Mouse (Mus musculus) midbrain, embryonic 16.5 days (tissue): ENCODE measurements at regions not wholly inside any gene's neighbourhood (a gene's known extent, or its start where the extent isn't known, plus 50 kb on each side); places are given as distances from the start of the nearest gene placed in this dataset.
"Not testable (repeated sequence)": the region's sequence is repeated elsewhere in the genome, so short reads cannot be mapped to it uniquely, and the experiment has no call there.

Experiments
- ATAC-seq: fragments of 200-750 bp; cut with Nextera tagmentation; 2 replicates; pipeline ENCODE4 v1.8.0; 2017; ENCODE audit warnings: moderate TSS enrichment
- H3K27ac ChIP-seq: fragments of 300-500 bp; sonication (generic); 2 replicates; pipeline ENCODE4 v1.5.1; 2014; ENCODE audit warnings: mild to moderate bottlenecking, low read length, mixed read lengths
- H3K27me3 ChIP-seq: fragments of 300-500 bp; sonication (generic); 2 replicates; pipeline ENCODE4 v1.6.1; 2014; ENCODE audit warnings: low read depth, low read length, mixed read lengths; ENCODE audit not compliant: control insufficient read depth, insufficient read depth
- H3K36me3 ChIP-seq: fragments of 300-500 bp; sonication (generic); 2 replicates; pipeline ENCODE4 v1.6.1; 2014; ENCODE audit warnings: mild to moderate bottlenecking, low read length, moderate library complexity, mixed read lengths; ENCODE audit not compliant: control insufficient read depth, insufficient read depth
- H3K4me1 ChIP-seq: fragments of 300-500 bp; sonication (generic); 2 replicates; pipeline ENCODE4 v1.6.1; 2014; ENCODE audit warnings: mild to moderate bottlenecking, low read length, mixed read lengths; ENCODE audit not compliant: control insufficient read depth, insufficient read depth
- H3K4me2 ChIP-seq: fragments of 300-500 bp; sonication (generic); 2 replicates; pipeline ENCODE4 v1.6.1; 2014; ENCODE audit warnings: mild to moderate bottlenecking, low read length, mixed read lengths
- H3K4me3 ChIP-seq: fragments of 300-500 bp; sonication (generic); 2 replicates; pipeline ENCODE4 v1.5.1; 2014; ENCODE audit warnings: low read depth, mild to moderate bottlenecking, low read length, moderate library complexity, mixed read lengths
- H3K9ac ChIP-seq: fragments of 300-500 bp; sonication (generic); 2 replicates; pipeline ENCODE4 v1.6.1; 2014; ENCODE audit warnings: low read depth, low read length, mixed read lengths
- H3K9me3 ChIP-seq: fragments of 300-500 bp; sonication (generic); replicated peaks from 2 replicates; pipeline ENCODE4 v1.6.1; 2014; ENCODE audit warnings: mild to moderate bottlenecking, low read length, mixed read lengths; ENCODE audit not compliant: control insufficient read depth, poor library complexity, severe bottlenecking
- WGBS: fragments of 180-500 bp; shearing (Covaris S2); extraction: QIAGEN DNeasy Blood & Tissue Kit; methylation state at CpG from one replicate; pipeline ENCODE4 v1.1.7; 2014; 5-methylcytosine and 5-hydroxymethylcytosine counted together

DNA sequence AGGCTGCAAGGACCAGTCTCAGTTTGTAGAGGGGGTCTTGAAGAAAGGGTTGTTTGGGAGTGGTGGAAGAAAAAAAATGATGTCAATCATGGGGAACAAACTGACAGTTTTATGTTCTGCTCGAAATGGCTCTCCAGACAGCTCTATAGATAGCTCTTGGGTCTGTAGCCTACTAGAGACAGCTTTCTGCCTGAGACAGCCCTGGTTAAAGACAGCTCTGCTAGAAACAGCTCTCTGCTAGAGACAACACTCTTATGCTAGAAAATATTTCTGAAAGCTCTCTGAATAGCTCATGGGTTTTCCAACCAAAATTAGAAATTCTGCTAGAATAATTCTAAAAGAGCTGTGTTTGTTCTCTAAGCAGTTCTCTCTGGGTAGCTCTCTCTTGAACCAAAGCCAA is 636.3 kb upstream of the Man1a start:
- Histone ChIP-seq H3K27ac (no peak overlapping the region), H3K4me1 (no peaks in the 10 kb centered on the region), H3K9ac (no peak overlapping the region), H3K4me2 (no peak overlapping the region), H3K4me3 (no peak overlapping the region), H3K9me3 (no peaks in the 10 kb centered on the region), H3K27me3 (no peaks in the 10 kb centered on the region), H3K36me3 (no peaks in the 10 kb centered on the region)
- ATAC-seq = no peak
- WGBS = 88% methylated on average over 1 of the region's 1 CpGs

DNA sequence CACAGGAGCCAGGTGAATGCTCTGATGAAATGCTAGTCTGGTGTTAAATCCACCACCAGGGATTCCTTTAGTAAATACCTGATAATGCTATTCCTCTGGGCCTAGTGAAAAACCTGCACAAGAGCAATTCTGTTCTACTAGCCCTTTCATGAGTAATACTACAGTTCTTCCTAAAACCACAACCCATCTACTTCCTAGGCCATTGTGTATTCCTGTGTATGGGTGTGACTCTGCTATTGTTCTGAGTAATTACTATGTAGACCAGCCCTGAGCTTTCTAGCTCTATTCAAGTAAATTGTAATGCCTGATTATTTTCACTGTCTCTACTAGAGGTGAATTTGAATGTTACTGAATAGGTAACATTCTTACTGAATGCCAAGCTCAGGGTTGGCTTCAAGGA is 591.4 kb upstream of the Man1a start:
- H3K4me3 ChIP-seq, H3K9ac ChIP-seq, H3K9me3 ChIP-seq, H3K27me3 ChIP-seq, ATAC-seq, H3K4me1 ChIP-seq, H3K4me2 ChIP-seq, H3K36me3 ChIP-seq, H3K27ac ChIP-seq: not testable (repeated sequence)
